Mouse (Mus musculus) limb, embryonic 13.5 days (tissue): ENCODE measurements at regions not wholly inside any gene's neighbourhood (a gene's known extent, or its start where the extent isn't known, plus 50 kb on each side); places are given as distances from the start of the nearest gene placed in this dataset.

Experiments
- ATAC-seq: fragments of 200-750 bp; cut with Nextera tagmentation; 2 replicates; pipeline ENCODE4 v1.8.0; 2017; ENCODE audit warnings: low read depth, moderate number of reproducible peaks, moderate TSS enrichment; ENCODE audit not compliant: low FRiP score
- H3K27ac ChIP-seq: fragments of 300-500 bp; sonication (generic); 2 replicates; pipeline ENCODE4 v1.5.1; 2015; ENCODE audit warnings: inconsistent platforms, mild to moderate bottlenecking, moderate library complexity
- H3K27me3 ChIP-seq: fragments of 300-500 bp; sonication (generic); 2 replicates; pipeline ENCODE4 v1.6.1; 2015; ENCODE audit warnings: mild to moderate bottlenecking, inconsistent platforms
- H3K36me3 ChIP-seq: fragments of 300-500 bp; sonication (generic); 2 replicates; pipeline ENCODE4 v1.6.1; 2015; ENCODE audit warnings: inconsistent platforms, mild to moderate bottlenecking, moderate library complexity
- H3K4me1 ChIP-seq: fragments of 300-500 bp; sonication (generic); 2 replicates; pipeline ENCODE4 v1.6.1; 2015; ENCODE audit warnings: inconsistent platforms
- H3K4me2 ChIP-seq: fragments of 300-500 bp; sonication (generic); replicated peaks from 2 replicates; pipeline ENCODE4 v1.6.1; 2015; ENCODE audit warnings: inconsistent platforms, mild to moderate bottlenecking, moderate library complexity
- H3K4me3 ChIP-seq: fragments of 300-500 bp; sonication (generic); 2 replicates; pipeline ENCODE4 v1.5.1; 2015; ENCODE audit warnings: moderate library complexity, mild to moderate bottlenecking, inconsistent platforms
- H3K9ac ChIP-seq: fragments of 300-500 bp; sonication (generic); 2 replicates; pipeline ENCODE4 v1.6.1; 2015; ENCODE audit warnings: mild to moderate bottlenecking, inconsistent platforms
- H3K9me3 ChIP-seq: fragments of 300-500 bp; sonication (generic); 2 replicates; pipeline ENCODE4 v1.6.1; 2016; ENCODE audit warnings: inconsistent platforms
- WGBS: fragments of 180-500 bp; shearing (Covaris S2); methylation state at CpG from one replicate; pipeline ENCODE4 v1.1.7; 2015; 5-methylcytosine and 5-hydroxymethylcytosine counted together

DNA sequence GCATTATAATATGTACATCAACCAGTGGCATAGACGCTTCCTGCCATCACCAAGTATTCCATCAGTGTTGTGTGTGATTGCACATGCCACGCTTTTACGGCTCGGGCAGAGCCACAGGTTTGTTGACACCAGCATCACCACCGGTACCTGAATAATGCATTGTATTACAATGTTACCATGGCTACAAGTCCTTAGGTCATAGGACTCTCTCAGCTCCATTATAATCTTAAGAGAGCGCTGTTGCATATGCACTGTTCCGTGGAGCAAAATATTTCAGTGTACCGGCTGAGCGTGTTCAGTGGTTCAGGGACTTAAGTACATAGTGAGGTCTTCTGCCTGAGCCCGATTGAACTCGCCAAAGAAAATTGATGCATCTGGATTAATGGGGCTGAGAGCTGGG is 303.4 kb upstream of the Id4 start:
- H3K9me3 ChIP-seq, result no peaks in the 10 kb centered on the region
- ATAC-seq, result no peak
- H3K36me3 ChIP-seq, result no peaks in the 10 kb centered on the region
- H3K9ac ChIP-seq, result no peak overlapping the region
- H3K4me1 ChIP-seq, result peaks cover 6% of the 10 kb centered on the region
- no peaks in the 10 kb centered on the region for H3K27me3 ChIP-seq
- 93% methylated on average over 11 of the region's 11 CpGs for WGBS
- no peak overlapping the region for H3K27ac ChIP-seq
- H3K4me3 ChIP-seq, result no peak overlapping the region
- H3K4me2 ChIP-seq, result no peak overlapping the region

DNA sequence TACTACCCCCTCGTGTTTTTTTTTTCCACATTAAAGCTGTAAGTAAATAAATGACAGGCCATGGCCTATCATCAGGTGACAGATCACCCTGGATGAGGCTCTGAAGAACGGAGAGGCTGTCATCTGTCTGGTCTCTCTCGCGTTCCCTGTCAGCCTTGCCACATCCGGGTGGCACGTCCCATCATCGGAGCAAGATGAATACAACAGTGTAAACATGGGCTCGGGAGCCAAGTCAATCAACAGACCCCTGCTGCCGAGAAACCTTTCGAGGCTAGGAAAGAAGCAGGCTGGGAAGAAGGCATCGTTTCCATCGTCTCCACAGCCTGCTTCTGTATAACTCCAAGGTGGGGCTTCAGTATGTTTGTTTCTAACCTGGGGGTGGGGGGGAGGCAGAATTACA is 286.8 kb upstream of the Id4 start:
- H3K4me1 ChIP-seq, result no peaks in the 10 kb centered on the region
- no peaks in the 10 kb centered on the region for H3K36me3 ChIP-seq
- H3K4me2 ChIP-seq, result no peak overlapping the region
- 44% methylated on average over 12 of the region's 12 CpGs for WGBS
- H3K9ac ChIP-seq, result no peak overlapping the region
- H3K9me3 ChIP-seq, result no peaks in the 10 kb centered on the region
- no peak overlapping the region for H3K27ac ChIP-seq
- no peaks in the 10 kb centered on the region for H3K27me3 ChIP-seq
- no peak for ATAC-seq
- no peak overlapping the region for H3K4me3 ChIP-seq

- 78% methylated on average over 16 of the region's 16 CpGs for WGBS
- Histone ChIP-seq H3K27me3 (no peaks in the 10 kb centered on the region), H3K4me3 (no peak overlapping the region), H3K36me3 (no peaks in the 10 kb centered on the region), H3K27ac (no peak overlapping the region), H3K4me2 (no peak overlapping the region), H3K9me3 (no peaks in the 10 kb centered on the region), H3K4me1 (no peaks in the 10 kb centered on the region), H3K9ac (no peak overlapping the region)
- no peak for ATAC-seq
Observed at GRCm38 (mm10) chr13:47974756-47975515, 286.1 kb upstream of the Id4 start.

GRCm38 (mm10) chr13:47998495-47998894 is 262.5 kb upstream of the Id4 start:
- no peaks in the 10 kb centered on the region for H3K9me3 ChIP-seq
- H3K4me3 ChIP-seq, result no peak overlapping the region
- no peaks in the 10 kb centered on the region for H3K27me3 ChIP-seq
- WGBS, result 34% methylated on average over 5 of the region's 5 CpGs
- H3K4me2 ChIP-seq, result no peak overlapping the region
- no peaks in the 10 kb centered on the region for H3K4me1 ChIP-seq
- H3K27ac ChIP-seq, result no peak overlapping the region
- H3K36me3 ChIP-seq, result no peaks in the 10 kb centered on the region
- no peak for ATAC-seq
- no peak overlapping the region for H3K9ac ChIP-seq

DNA sequence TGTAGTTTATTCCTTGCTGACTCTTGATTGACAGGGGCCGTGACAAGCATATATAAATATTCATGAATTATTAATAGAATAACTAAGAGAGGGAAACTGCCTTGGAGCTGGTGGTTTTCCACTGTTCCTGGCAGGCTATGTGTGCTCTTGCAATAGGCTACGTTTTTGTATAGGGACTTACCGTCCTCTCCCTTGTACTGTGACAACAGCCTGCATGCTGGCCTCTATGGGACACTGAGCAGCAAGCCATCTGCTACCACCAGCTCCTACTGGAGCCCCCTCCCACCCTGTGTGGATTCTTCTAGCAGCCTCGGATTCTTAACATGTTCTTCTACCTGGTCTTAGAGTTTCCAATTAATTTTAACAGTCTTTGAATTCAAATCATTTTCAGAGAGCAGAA is 261.6 kb upstream of the Id4 start:
- WGBS, result 66% methylated on average over 4 of the region's 4 CpGs
- no peaks in the 10 kb centered on the region for H3K4me1 ChIP-seq
- no peak overlapping the region for H3K4me2 ChIP-seq
- H3K27me3 ChIP-seq, result no peaks in the 10 kb centered on the region
- no peaks in the 10 kb centered on the region for H3K36me3 ChIP-seq
- no peak for ATAC-seq
- no peak overlapping the region for H3K4me3 ChIP-seq
- H3K9me3 ChIP-seq, result no peaks in the 10 kb centered on the region
- H3K9ac ChIP-seq, result no peak overlapping the region
- no peak overlapping the region for H3K27ac ChIP-seq

- H3K9ac ChIP-seq, result no peak overlapping the region
- H3K4me1 ChIP-seq, result no peaks in the 10 kb centered on the region
- no peak overlapping the region for H3K4me2 ChIP-seq
- H3K27ac ChIP-seq, result no peak overlapping the region
- H3K4me3 ChIP-seq, result no peak overlapping the region
- no peak for ATAC-seq
- H3K9me3 ChIP-seq, result no peaks in the 10 kb centered on the region
- H3K36me3 ChIP-seq, result no peaks in the 10 kb centered on the region
- 86% methylated on average over 4 of the region's 4 CpGs for WGBS
- H3K27me3 ChIP-seq, result no peaks in the 10 kb centered on the region
Observed at GRCm38 (mm10) chr13:48003126-48003525, 257.9 kb upstream of the Id4 start.

DNA sequence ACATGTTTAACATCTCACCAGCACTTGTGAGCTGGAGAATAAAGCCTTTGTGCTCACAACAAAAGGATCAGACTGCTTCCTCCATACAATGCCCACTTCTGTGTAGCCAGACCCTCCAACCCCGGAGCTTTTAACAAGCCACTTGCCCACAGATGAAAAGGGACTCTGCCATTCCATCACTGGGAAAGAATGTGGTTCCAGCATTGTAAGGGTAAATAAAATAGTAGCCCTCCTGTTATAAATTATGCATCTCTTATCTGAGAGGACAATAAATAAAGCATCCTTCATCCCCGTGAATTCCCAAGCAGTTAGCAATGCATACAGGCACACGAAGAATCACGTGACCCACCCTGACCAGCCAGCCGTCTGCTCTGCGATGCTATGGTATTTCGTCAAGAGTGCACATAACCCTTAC is 247.7 kb upstream of the Id4 start:
- H3K9ac ChIP-seq, result no peak overlapping the region

GRCm38 (mm10) chr13:48015296-48015695 is 245.7 kb upstream of the Id4 start:
- Histone ChIP-seq H3K4me1 (0 out of 2 replicates have a peak, but pooled peaks cover 3% of the 10 kb centered on the region), H3K9ac (no peak overlapping the region), H3K36me3 (no peaks in the 10 kb centered on the region), H3K4me3 (no peak overlapping the region), H3K27ac (no peak overlapping the region), H3K27me3 (no peaks in the 10 kb centered on the region), H3K9me3 (no peaks in the 10 kb centered on the region), H3K4me2 (no peak overlapping the region)
- 85% methylated on average over 4 of the region's 4 CpGs for WGBS
- no peak for ATAC-seq

More for the DNA sequence above, 247.7 kb upstream of the Id4 start:
- Histone ChIP-seq H3K27me3 (no peaks in the 10 kb centered on the region), H3K36me3 (no peaks in the 10 kb centered on the region), H3K9me3 (no peaks in the 10 kb centered on the region), H3K27ac (no peak overlapping the region), H3K4me2 (no peak overlapping the region), H3K4me1 (0 out of 2 replicates have a peak, but pooled peaks cover 3% of the 10 kb centered on the region), H3K4me3 (no peak overlapping the region)
- no peak for ATAC-seq
- WGBS, result 76% methylated on average over 7 of the region's 7 CpGs

DNA sequence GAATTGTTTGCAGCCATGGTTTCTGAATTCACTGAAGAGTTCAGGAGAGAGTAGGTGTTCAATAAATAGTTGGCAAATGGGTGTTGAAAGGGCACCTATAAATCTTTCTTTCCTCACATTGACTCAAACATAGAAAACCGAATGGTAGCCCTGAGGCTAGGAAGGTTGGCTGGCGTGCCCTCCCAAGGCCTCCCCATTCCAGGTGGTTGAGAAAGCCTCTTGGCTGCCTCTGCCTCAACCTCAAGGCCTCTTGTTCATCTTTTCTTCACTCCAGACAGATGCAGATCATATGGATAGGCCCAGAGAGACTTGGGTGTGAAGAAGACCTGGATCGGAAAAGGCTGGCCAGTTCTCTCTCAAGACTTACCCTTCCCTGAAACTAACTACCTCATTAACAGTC is 245.0 kb upstream of the Id4 start:
- Histone ChIP-seq H3K4me2 (no peak overlapping the region), H3K4me3 (no peak overlapping the region), H3K36me3 (no peaks in the 10 kb centered on the region), H3K27ac (no peak overlapping the region), H3K9me3 (no peaks in the 10 kb centered on the region), H3K4me1 (0 out of 2 replicates have a peak, but pooled peaks cover 3% of the 10 kb centered on the region), H3K9ac (no peak overlapping the region), H3K27me3 (no peaks in the 10 kb centered on the region)
- 65% methylated on average over 3 of the region's 3 CpGs for WGBS
- ATAC-seq, result no peak

GRCm38 (mm10) chr13:48016606-48017005 is 244.4 kb upstream of the Id4 start:
- Histone ChIP-seq H3K36me3 (no peaks in the 10 kb centered on the region), H3K4me2 (no peak overlapping the region), H3K27me3 (no peaks in the 10 kb centered on the region), H3K4me3 (no peak overlapping the region), H3K27ac (no peak overlapping the region), H3K9me3 (no peaks in the 10 kb centered on the region), H3K9ac (no peak overlapping the region), H3K4me1 (0 out of 2 replicates have a peak, but pooled peaks cover 3% of the 10 kb centered on the region)
- WGBS, result 82% methylated on average over 6 of the region's 6 CpGs
- ATAC-seq, result no peak

DNA sequence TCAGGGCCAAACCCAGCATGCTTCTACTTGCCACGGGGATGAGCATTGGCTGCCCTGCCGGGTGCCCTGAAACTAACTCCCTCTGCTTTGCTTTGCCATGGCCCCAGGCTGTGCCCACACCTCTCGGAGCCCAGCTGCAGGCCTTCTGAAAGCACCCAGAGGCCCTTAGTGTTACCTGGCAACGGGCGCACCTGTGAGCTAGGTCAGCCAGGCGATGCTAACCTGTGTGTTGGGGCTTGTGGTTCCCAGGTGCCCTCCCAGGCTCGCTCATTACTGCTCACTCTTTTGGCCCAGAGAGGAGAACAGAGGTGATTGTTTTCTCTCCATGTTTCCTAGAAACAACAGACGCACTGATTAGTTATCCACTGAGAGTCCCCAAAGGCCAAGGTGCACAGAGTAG is 243.4 kb upstream of the Id4 start:
- Histone ChIP-seq H3K4me2 (no peak overlapping the region), H3K9me3 (no peaks in the 10 kb centered on the region), H3K27ac (no peak overlapping the region), H3K4me1 (0 out of 2 replicates have a peak, but pooled peaks cover 3% of the 10 kb centered on the region), H3K36me3 (no peaks in the 10 kb centered on the region), H3K4me3 (no peak overlapping the region), H3K9ac (no peak overlapping the region), H3K27me3 (no peaks in the 10 kb centered on the region)
- WGBS, result 72% methylated on average over 8 of the region's 8 CpGs
- no peak for ATAC-seq

DNA sequence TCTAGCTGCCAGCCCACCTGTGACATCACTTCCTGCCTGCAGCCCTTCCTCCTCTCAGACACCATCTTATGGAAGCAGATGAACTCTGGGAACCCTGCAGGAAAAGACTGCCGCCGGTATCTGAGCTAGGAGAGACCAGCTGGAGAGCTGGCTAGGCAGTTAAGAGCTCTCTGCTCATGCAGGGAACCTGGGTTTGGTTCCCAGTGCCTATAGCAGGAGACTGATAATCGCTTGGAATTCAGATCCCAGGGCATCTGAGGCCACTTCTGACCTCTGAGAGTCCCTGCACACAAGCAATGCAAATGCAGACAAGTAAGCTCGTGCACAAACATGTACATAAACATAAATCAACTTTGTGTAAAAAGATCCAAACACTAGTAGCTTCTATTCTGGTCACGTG is 242.4 kb upstream of the Id4 start:
- Histone ChIP-seq H3K4me2 (peak overlapping the region; percentile 7; the same call in 1 of the 2 replicates), H3K9ac (no peak overlapping the region), H3K9me3 (no peaks in the 10 kb centered on the region), H3K36me3 (no peaks in the 10 kb centered on the region), H3K4me3 (no peak overlapping the region), H3K27me3 (no peaks in the 10 kb centered on the region), H3K4me1 (no peaks in the 10 kb centered on the region), H3K27ac (no peak overlapping the region)
- 67% methylated on average over 5 of the region's 5 CpGs for WGBS
- no peak for ATAC-seq
